Mouse (Mus musculus) bone marrow macrophage, adult 2 months (primary cell): ENCODE measurements around the gene Gabrb1.

ENCODE experiments used
- CTCF ChIP-seq: IDR thresholded peaks from 2 replicates; pipeline ENCODE4 v1.5.1; 2012; ENCODE audit warnings: low read depth, mild to moderate bottlenecking, low read length, moderate library complexity
- POLR2A ChIP-seq: IDR thresholded peaks from 2 replicates; pipeline ENCODE4 v1.6.1; 2012; ENCODE audit warnings: mild to moderate bottlenecking, low read depth, low read length, borderline replicate concordance

- TF ChIP-seq POLR2A: no peak
- no peak for TF ChIP-seq CTCF
These were observed 245.5 kb downstream of the Gabrb1 start for GRCm38 (mm10) chr5:71903399-71903798.
